Mouse (Mus musculus) intestine, embryonic 16.5 days (tissue): ENCODE measurements around the gene Myof. TPM values are rescaled to one million over a fixed set of nuclear protein-coding genes. Genes with fewer than 3 reads are reported as not detected.

ENCODE experiments used
- ATAC-seq: fragments of 200-750 bp; cut with Nextera tagmentation; 2 replicates; pipeline ENCODE4 v1.8.0; 2017; ENCODE audit warnings: moderate TSS enrichment, moderate library complexity
- H3K27ac ChIP-seq: fragments of 300-500 bp; sonication (generic); 2 replicates; pipeline ENCODE4 v1.5.1; 2014; ENCODE audit warnings: mild to moderate bottlenecking, low read length
- H3K27me3 ChIP-seq: fragments of 300-500 bp; sonication (generic); replicated peaks from 2 replicates; pipeline ENCODE4 v1.6.1; 2014; ENCODE audit warnings: low read length, control low read depth, mixed read lengths; ENCODE audit not compliant: control insufficient read depth, insufficient read depth
- H3K36me3 ChIP-seq: fragments of 300-500 bp; sonication (generic); 2 replicates; pipeline ENCODE4 v1.6.1; 2014; ENCODE audit warnings: low read length, control low read depth; ENCODE audit not compliant: control insufficient read depth, insufficient read depth
- H3K4me1 ChIP-seq: fragments of 300-500 bp; sonication (generic); 2 replicates; pipeline ENCODE4 v1.6.1; 2014; ENCODE audit warnings: low read length, control low read depth, mixed read lengths; ENCODE audit not compliant: control insufficient read depth, insufficient read depth
- H3K4me2 ChIP-seq: fragments of 300-500 bp; sonication (generic); 2 replicates; pipeline ENCODE4 v1.6.1; 2014; ENCODE audit warnings: low read depth, low read length, control low read depth
- H3K4me3 ChIP-seq: fragments of 300-500 bp; sonication (generic); 2 replicates; pipeline ENCODE4 v1.5.1; 2014; ENCODE audit warnings: mild to moderate bottlenecking, low read length
- H3K9ac ChIP-seq: fragments of 300-500 bp; sonication (generic); 2 replicates; pipeline ENCODE4 v1.6.1; 2014; ENCODE audit warnings: low read depth, low read length
- H3K9me3 ChIP-seq: fragments of 300-500 bp; sonication (generic); 2 replicates; pipeline ENCODE4 v1.6.1; 2016; ENCODE audit warnings: low read length, control low read depth; ENCODE audit not compliant: control insufficient read depth
- WGBS: fragments of 180-500 bp; shearing (Covaris S2); extraction: QIAGEN DNeasy Blood & Tissue Kit; methylation state at CpG from one replicate; pipeline ENCODE4 v1.1.7; 2014; 5-methylcytosine and 5-hydroxymethylcytosine counted together
- polyA plus RNA-seq: library from polyadenylated mRNA; unstranded; fragments of >200 nt; fragmentation: Nextera tagmentation; extraction: Ambion mirVana; gene quantifications from 2 replicates; pipeline ENCODE4 v1.2.1, GENCODE M21; 2015

Myof gene
- polyA plus RNA-seq, 1 experiment from 2014 or later, result 6.5 TPM

DNA sequence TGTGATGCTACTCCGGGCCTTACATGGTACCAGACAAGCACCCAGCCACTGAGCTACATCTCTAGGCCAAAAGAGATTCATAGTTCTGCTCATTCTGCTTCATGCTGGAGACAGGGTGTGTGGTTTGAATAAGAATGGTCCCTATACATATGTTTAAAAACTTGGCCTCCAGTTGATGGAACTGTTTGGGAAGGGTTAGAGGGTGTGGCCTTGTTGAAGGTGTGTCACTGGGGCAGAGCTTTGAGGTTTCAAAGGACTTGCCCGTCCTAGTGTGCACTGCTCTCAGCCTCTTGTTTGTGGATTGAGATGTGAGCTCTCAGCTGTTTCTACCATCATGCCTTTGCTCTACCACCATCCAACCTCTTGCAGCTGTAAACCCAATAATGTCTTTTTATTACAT is 43.4 kb downstream of the Myof start:
- Histone ChIP-seq H3K36me3 (no peaks in the 10 kb centered on the region), H3K9me3 (no peaks in the 10 kb centered on the region), H3K9ac (no peak overlapping the region), H3K4me2 (no peak overlapping the region), H3K4me1 (peaks cover 8% of the 10 kb centered on the region), H3K4me3 (no peak overlapping the region), H3K27me3 (no peaks in the 10 kb centered on the region), H3K27ac (no peak overlapping the region)
- no peak for ATAC-seq
- 90% methylated on average over 2 of the region's 2 CpGs for WGBS

DNA sequence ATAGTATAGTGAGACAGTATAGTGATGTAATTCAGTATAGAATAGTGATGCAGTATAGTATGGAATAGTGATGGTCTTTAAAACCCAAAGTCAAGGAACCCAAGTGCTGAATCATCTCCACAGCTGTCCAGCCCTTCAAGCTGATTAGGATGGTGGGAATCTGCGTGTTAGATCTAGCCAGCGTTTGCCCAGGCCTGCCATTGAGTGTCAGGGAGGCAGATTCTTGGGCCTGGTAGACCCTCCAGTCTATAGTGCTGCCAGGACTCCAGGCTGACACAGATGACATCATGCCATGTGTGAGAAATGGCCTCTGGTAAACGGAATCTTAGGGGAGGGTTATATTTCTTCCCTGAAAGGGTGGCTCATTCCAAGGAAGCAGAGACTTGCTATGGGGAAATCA is 49.1 kb downstream of the Myof start:
- Histone ChIP-seq H3K27ac (no peak overlapping the region), H3K4me3 (no peak overlapping the region), H3K9me3 (no peaks in the 10 kb centered on the region), H3K36me3 (no peaks in the 10 kb centered on the region), H3K9ac (no peak overlapping the region), H3K27me3 (no peaks in the 10 kb centered on the region), H3K4me2 (no peak overlapping the region), H3K4me1 (no peaks in the 10 kb centered on the region)
- no peak for ATAC-seq
- 82% methylated on average over 3 of the region's 3 CpGs for WGBS

DNA sequence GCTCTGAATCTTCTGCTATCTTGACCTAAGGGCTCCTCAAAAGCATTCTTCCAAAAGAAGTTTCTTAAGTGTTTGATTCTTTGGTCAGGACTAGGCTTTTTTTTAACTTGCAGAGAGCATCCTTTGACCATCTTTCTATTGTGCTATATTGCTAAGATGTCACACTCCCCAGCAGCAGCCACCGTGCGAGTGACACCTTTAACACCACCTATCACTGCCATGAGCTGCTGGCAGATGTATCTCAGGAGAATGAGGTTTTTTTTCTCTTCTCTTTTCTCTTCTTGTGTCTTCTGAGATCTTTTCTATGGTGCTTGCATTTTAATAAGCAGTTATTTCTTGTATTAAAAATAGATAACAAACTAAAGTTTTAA is 51.2 kb downstream of the Myof start:
- no peak for ATAC-seq

DNA sequence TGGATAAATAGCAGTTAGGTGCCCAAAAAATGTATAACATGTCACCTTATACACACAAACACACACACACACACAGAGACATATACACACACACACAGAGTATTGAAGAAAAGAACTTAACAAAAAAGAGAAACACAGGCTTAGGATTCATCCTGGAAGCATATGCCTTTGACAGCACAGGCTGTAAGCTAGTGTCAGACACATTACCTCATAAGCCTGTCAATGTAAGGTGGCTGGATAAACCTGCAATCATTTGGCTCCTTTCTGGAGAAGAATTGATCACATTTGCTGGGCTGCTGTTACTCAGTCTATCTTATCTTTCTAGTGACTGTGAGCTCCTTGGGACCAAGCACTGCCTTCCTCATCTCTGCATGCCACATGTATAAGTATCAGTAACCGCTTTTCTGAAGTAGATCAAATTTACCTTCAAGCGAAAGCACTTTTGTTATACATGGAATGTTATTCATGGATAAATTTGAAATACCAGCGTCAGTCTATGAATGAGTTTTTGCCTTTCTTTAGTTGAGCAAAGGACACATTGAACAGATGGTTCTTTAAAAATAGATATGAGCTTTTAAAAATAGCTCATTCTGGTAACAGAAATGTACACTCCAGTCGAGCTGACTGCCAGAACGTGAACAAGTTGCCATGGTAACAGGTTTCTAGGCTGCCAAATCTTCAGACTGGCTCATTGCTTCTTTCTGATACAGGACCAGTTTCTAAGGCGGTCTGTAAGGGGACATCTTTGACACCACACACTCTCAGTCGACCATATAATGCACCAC is 51.8 kb downstream of the Myof start:
- no peak overlapping the region for H3K4me3 ChIP-seq
- no peak overlapping the region for H3K4me2 ChIP-seq
- WGBS, result 45% methylated on average over 7 of the region's 7 CpGs
- H3K27ac ChIP-seq, result no peak overlapping the region
- ATAC-seq, result no peak
- H3K9me3 ChIP-seq, result no peaks in the 10 kb centered on the region
- H3K9ac ChIP-seq, result no peak overlapping the region
- no peaks in the 10 kb centered on the region for H3K27me3 ChIP-seq
- no peaks in the 10 kb centered on the region for H3K36me3 ChIP-seq
- H3K4me1 ChIP-seq, result no peaks in the 10 kb centered on the region

More for the DNA sequence above, 51.2 kb downstream of the Myof start:
- H3K27me3 ChIP-seq, result no peaks in the 10 kb centered on the region
- WGBS, result 76% methylated on average over 2 of the region's 2 CpGs
- no peak overlapping the region for H3K9ac ChIP-seq
- H3K4me1 ChIP-seq, result no peaks in the 10 kb centered on the region
- no peak overlapping the region for H3K4me3 ChIP-seq
- no peak overlapping the region for H3K27ac ChIP-seq
- no peak overlapping the region for H3K4me2 ChIP-seq
- no peaks in the 10 kb centered on the region for H3K9me3 ChIP-seq
- H3K36me3 ChIP-seq, result no peaks in the 10 kb centered on the region

DNA sequence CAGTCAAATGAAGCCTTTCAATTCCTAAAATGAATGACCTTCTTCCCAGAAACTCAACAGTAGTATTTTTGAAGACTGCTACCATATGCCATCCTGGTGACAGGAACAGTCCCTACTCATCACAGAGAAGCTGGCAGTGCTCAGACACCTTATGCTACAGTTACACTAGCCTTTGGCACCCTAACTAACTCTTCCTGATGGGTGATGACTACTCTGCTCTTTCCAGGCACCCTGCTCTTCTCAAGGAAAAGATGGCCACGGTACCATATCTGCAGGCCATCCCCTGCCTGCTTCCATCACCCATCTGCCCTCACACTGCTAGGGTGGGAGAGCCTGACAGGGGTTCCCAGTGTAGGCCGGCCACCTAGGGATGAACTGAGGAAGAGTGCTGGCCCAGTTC is 53.4 kb downstream of the Myof start:
- Histone ChIP-seq H3K27me3 (no peaks in the 10 kb centered on the region), H3K4me2 (no peak overlapping the region), H3K9ac (no peak overlapping the region), H3K9me3 (no peaks in the 10 kb centered on the region), H3K4me3 (no peak overlapping the region), H3K27ac (no peak overlapping the region), H3K36me3 (no peaks in the 10 kb centered on the region), H3K4me1 (no peaks in the 10 kb centered on the region)
- ATAC-seq, result no peak
- WGBS, result 85% methylated on average over 2 of the region's 2 CpGs

DNA sequence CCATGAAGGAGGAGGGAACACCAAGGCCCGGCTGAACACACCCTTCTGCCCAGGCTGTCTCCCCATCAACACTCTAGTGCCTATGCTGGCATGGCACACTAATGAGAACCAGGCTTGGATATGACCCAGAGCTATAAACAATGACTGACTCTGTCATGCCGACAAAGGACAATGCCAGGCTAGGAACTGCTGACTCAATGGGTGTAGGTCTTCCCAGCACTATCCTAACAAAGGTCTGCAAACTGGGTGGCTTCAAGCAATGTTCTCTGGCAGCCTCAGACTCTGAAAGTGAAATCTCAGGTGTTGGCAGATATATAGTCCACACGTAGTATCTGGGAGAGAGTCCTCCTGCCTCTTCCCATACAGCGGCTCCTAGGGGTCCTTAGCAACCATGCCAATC is 55.2 kb downstream of the Myof start:
- no peak overlapping the region for H3K4me2 ChIP-seq
- no peak overlapping the region for H3K4me3 ChIP-seq
- no peak overlapping the region for H3K27ac ChIP-seq
- WGBS, result 84% methylated on average over 4 of the region's 4 CpGs
- no peaks in the 10 kb centered on the region for H3K9me3 ChIP-seq
- H3K4me1 ChIP-seq, result no peaks in the 10 kb centered on the region
- no peak for ATAC-seq
- H3K9ac ChIP-seq, result no peak overlapping the region
- H3K36me3 ChIP-seq, result no peaks in the 10 kb centered on the region
- no peaks in the 10 kb centered on the region for H3K27me3 ChIP-seq

DNA sequence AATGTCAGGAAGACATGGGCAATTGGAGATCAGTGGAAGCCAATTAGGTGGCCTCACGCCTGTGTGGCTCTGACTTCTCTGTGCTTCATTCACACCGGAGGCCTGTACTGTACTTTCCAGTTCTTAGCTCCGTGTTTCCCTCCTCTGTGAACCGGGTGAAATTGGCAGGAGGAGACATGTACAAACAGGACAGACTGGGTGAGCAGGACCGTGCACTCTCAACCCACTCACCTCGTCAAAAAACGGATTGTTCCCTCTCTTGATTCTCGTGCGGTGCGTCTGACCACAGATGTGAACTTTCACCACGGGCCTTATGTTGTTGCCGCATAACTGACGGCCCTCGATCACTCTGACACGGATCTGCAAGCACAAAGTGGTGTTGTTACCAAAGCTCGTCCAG is 57.6 kb downstream of the Myof start:
- Histone ChIP-seq H3K27me3 (no peaks in the 10 kb centered on the region), H3K36me3 (no peaks in the 10 kb centered on the region), H3K9ac (no peak overlapping the region), H3K4me3 (no peak overlapping the region), H3K4me2 (no peak overlapping the region), H3K27ac (no peak overlapping the region), H3K4me1 (no peaks in the 10 kb centered on the region), H3K9me3 (no peaks in the 10 kb centered on the region)
- no peak for ATAC-seq
- WGBS, result 90% methylated on average over 16 of the region's 16 CpGs

DNA sequence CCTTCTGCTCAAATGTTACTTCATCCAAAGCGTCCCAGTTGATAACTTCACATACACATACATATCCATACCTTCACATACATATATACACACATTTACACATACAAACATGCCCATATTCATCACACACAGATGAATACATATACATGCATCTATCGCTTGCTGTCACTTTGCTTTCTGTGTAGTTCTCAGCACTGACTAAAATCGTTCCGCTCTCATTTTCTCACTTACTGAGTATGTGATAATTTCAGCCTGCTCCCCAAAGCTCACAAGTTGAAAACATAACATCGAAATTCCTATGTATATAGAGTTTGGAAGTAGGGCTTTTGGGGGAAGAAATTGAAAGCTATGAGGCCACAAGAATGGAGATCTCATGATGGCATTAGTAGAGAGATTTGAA is 67.4 kb downstream of the Myof start:
- no peak overlapping the region for H3K27ac ChIP-seq
- H3K4me2 ChIP-seq, result no peak overlapping the region
- ATAC-seq, result no peak
- no peaks in the 10 kb centered on the region for H3K4me1 ChIP-seq
- no peak overlapping the region for H3K9ac ChIP-seq
- WGBS, result 93% methylated on average over 5 of the region's 5 CpGs
- no peak overlapping the region for H3K4me3 ChIP-seq
- H3K9me3 ChIP-seq, result no peaks in the 10 kb centered on the region
- H3K36me3 ChIP-seq, result no peaks in the 10 kb centered on the region
- H3K27me3 ChIP-seq, result no peaks in the 10 kb centered on the region

DNA sequence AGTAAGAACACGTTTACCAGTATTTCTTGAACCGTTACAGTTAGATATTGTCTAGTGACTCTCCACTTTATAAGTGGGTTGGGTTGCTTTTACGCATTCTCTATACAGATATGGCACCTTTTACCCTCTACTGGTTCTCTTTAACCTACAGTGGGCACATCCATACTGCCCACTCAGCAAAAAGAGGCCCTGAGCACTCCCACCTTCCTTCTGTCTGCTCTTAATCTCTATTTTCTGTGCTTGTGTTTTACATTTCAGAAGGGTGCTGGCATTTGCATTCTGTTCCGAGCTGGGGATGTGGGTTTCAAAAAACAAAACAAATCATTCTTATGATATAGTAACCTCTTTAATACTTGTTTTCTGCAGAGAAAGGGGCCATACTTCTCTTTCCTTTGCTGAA is 72.8 kb downstream of the Myof start:
- Histone ChIP-seq H3K36me3 (no peaks in the 10 kb centered on the region), H3K4me1 (no peaks in the 10 kb centered on the region), H3K4me2 (no peak overlapping the region), H3K9me3 (no peaks in the 10 kb centered on the region), H3K9ac (no peak overlapping the region), H3K27me3 (no peaks in the 10 kb centered on the region), H3K4me3 (no peak overlapping the region), H3K27ac (no peak overlapping the region)
- ATAC-seq, result no peak
- 82% methylated on average over 4 of the region's 4 CpGs for WGBS

DNA sequence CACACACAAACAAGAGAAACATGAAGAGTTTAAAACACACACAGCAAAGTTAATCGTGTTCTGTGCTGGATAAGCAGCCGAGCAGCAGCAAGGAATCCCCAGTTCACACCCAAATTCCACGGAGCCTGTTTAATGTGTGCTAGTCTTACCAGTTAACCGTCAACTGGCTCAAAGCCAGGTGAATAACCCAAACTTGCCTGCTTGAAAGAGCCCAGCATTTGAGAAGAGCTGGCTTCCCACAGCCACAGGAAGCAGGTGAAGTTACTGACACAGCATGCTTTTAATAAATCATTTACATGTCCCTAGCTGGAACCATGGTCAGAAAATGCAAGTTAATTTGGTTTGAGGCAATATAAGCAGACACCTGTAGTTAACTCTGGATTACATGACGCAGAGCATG is 73.4 kb downstream of the Myof start:
- peak; percentile 9; the same call in 1 of the 2 replicates for ATAC-seq
- Histone ChIP-seq H3K9ac (no peak overlapping the region), H3K4me1 (no peaks in the 10 kb centered on the region), H3K36me3 (no peaks in the 10 kb centered on the region), H3K9me3 (no peaks in the 10 kb centered on the region), H3K27me3 (no peaks in the 10 kb centered on the region), H3K27ac (no peak overlapping the region), H3K4me2 (no peak overlapping the region), H3K4me3 (no peak overlapping the region)
- WGBS, result 45% methylated on average over 5 of the region's 5 CpGs
